Mouse (Mus musculus): Measurements from ENCODE around the gene Mmp24.
A peak's percentile ranks its signal among the peaks of the same experiment; 100 is the strongest.
"Not testable (repeated sequence)": the region's sequence is repeated elsewhere in the genome, so short reads cannot be mapped to it uniquely, and the experiment has no call there.

Mmp24 gene

DNA sequence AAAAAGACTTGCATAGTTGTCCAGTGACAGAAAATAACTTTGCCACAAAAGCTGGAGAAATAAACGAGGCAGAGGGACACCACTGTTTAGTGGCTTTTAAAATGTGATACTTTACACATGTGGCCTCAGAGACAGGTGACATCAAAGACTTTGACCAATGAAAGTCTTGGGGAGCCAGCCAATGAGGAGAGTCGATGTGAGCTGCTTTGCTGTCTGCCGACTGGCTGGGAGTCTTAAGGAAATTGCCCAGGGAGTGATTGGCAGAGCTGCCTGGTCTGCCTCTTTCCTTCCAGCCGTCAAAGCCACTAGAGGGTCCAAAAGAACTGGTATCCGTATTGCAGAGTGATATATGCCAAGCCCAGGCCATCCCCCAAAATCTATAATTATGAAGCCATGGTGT, 39.7 kb downstream of the Mmp24 start:
- DNase-seq (ENCODE audit: low read depth, low spot score) = no peak

DNA sequence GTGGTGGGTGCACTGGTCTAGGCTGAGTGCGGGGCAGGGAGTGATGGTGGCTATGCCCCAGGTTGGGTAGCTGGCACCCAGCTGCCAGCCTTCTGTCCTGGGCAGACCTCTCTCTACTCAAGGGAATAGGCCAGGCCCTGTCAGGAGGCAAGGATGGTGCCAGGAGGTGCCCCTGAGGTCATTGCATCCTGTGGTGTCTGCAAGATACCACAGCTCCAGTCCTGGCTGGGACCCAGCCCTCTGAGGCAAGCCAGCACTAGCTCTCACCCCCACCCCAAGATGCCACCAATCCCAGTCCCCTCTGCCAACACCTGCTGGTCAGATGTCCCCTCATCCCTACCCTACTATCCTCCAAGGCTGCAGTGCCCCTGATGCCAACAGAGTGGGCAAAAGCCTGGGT, 41.0 kb downstream of the Mmp24 start:
- no peak for DNase-seq (ENCODE audit: low read depth, low spot score)

DNA sequence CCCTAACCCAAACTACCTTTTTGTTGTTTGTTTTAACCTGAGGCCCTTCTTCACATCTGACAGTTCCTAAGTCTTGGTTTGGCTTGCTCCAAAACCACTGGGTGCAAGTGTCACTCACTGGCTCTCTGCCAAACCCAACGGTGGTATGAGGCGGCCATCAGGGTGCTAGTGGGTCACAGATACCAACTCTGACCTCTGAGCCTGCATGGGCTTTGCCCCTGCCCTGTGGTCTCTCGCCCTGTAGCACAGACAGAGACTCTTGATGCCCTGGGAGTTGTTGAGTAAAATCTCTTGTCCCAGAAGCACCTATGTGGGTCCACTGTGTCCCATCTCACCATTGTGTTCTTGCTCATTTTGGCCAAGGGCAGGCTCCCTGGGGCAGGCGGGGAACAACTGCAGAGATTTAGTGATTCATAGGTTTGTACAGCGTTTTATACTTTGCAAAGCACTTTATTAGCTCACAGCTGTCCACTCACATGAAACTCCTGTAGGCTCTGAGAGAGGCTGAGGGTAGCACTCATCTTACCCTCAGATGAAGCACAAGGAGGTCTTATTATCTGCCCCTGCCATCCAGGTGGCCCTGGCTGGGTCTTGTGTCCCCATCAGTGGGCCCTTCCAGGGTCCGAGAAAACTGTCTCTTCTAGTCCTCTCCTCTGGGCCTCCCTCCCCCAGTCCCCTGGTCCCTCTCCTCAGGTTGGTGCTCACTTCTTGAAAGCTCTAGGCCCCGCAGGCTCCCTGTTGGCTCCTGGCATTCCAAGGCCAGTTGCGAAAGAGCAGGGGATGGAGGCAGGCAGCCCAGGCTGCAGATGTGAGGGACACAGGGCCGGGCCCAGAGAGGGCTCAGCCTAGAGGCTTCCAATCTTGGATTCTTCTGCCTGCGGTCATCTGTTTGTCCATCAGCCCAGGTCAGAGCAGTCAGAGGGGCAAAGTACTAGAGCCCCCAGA, 42.4 kb downstream of the Mmp24 start:
- DNase-seq (ENCODE audit: low read depth, low spot score) = no peak

DNA sequence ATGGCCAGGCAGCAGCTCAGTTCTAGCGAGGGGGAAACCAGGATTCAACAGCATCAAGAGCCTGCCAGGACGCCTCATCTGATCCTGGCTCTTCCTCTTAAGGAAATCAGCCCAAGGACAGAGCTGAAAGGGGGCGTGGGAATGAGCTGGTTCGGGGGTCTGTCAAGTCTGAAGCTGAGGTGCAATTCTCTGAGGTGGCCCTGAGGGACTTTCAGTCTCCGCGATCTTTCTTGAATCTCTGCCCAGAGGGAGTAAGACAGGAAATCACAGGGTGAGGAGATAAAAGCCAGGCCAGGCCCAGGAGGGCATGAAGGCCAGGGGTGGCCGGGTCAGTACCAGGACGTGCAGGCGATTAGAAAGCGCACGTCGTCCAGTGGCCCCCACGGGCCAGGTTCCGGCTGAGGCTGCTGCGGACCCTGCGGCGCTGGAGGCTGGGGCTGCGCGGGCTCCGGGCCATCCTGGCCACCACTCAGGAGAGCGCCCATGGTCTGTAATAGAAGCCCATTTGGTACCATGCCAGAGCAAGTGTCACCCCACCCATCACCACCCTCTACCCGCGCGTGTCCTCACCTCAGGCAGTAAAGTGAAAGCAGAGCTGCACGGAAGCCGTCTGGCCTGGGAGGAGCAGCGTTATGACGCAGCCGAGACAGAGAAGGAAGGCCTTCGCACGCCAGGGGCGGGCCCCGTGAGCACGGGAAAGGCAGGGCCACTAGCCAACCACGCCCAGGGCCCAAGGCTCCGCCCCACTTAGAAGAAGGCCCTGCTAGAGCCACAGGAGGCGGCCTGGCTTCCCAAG, 43.7 kb downstream of the Mmp24 start:
- peak; percentile 87 for DNase-seq (ENCODE audit: low read depth, low spot score)

DNA sequence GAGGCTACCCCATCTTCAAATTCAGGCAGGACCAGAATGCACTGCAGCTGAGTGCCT, 44.1 kb downstream of the Mmp24 start, which contains the start of gene BC029722:
BC029722 (minus strand) TSS at position 35 of the 57 bp plus-strand sequence.
- DNase-seq (ENCODE audit: low read depth, low spot score) = no peak

DNA sequence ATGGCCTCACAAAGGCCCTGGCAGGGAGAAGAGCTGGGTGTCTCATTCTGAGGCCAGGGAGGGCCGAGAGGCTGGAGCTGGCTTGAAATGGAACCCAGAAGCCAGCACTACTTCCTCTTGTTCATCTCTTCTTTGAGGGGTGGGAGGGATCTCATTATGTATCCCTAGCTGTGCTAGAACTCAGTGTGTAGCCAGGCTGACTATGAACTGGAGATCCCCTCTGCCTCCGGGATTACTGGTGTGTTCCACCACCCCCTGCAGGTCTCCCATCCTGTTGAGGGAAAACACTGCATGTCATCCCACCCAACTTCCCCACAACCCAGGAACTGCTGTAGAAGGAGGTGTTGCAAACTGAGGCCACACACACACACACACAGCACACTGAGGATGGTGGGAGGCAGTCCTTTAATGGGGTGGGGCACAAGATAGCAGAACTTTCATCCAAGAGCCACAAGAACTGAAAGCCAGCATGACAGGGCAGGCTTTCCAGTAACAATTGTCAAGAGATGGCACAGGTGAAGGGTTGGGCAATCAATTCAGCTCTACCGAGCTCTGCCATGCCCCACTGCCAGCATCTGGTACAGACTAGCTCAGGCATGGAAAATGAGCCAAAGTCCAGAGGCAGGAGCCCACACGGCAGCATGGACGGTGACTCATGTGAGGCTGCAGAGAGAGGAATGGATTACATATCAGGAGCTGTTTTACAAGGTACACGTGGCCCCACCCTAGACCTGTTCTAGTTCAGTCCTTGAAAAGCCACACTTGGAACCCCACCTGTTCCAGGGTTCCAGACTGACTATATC, 44.5 kb downstream of the Mmp24 start:
- DNase-seq (ENCODE audit: low read depth, low spot score) = no peak

DNA sequence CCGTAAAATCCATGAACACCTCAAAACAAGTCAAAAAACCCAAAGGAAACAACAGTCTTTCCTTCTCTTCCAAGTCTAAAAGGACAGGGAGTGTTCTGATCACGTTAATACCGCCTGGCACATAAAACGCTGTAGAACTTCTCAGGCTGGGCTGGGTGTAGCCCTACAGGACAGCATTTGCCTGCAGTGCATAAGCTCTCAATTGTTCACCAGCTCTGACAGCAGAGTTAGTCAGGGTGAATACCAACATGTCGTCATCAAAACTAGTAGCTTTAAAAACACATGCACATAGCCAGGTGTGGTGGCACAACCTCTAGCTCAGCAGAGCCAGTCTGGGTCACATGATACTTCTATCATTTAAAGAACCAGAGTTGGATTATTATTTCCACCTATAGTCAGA, 45.6 kb downstream of the Mmp24 start:
- no peak for DNase-seq (ENCODE audit: low read depth, low spot score)

DNA sequence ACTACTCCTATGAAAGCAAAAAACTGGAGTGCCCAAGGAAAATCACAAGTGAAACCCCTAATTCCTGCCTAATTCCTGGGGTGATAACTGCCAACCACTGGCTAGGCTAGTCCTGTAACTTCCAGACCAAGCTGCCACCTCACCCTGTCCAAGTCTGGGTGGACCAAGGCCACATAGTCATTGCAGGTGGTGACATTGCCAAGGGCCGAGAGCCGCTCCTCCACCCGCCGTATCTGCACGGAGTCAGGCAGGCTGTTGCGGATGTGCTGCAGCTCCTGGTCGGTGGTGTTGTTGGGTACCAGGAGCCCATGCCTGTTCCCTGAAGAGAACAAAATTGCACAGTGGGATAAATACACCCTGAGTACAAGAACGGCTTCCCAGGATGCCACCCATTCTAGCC, 48.6 kb downstream of the Mmp24 start:
- no peak for DNase-seq (ENCODE audit: low read depth, low spot score)

DNA sequence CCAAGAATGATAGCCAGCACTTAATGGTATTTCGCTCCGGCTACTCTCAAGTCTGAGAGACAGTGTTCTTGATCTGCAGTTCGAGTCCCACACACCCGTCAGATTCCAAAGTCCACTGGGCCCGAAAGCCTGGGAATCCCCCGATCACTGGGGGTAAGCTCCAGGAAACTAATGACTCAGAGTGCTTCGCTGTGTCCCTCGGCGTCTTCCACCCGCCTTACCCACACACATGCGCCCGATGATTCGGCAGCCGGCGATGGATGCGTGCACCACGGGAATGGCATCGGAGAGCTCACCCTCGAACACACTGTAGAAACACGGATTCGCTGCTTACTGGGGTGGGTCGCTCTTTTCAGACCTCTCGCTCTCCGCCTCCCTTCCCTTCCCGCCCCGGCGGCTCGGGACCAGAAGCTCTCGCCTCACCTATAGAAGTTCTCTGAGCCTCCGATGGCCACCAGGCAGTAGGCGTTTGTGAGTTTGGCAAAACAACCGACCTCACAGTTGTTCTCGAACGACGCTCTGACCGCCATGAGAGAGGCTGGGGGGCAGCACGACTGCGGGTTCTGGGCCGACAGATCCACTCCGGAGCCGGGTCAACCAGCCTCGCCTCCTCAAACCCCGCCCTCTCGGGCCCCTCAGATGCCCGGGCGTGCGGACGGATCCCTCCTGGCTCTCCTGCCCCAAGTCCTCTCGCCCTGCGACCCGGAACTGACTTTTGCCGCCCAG, 50.9 kb downstream of the Mmp24 start:
- DNase-seq (ENCODE audit: low read depth, low spot score) = no peak

DNA sequence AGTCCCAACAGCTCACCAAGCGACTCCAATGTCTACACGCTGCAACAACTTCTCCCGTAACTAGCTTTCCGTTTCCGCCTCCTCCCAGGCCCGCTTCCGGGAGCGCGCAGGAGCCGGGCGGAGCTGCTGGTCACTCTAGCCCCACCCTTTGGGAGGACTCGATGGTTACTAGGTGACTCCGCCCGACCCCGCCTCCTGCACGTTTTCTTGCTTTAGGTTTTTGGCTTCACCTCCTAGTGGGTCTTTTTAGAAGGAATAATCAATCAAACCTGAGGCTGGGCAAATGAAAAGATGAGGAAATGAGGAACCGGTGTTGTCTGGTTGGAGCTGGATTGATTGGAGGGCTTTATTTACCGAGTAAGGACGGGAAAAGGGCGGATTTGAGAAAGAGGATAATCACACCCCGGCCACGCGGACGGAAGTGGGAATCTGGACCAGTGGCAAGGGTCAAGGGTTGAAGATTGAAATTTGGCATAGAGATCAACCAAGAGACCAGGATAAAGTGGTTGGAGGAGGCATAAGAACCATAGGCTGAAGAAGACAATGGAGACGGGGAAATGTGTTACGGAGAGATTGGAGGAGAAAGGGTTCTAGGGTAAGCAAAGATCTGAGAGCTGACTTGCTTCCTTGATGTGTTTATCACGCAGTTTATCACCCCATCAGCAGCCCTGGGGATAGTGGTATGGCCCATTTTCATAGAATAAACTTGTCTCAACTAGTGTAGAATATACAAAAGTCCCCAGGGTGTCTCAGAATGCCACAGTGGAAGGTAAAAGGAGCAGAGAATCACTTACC, 51.7 kb downstream of the Mmp24 start, which contains the start of gene Eif6:
Eif6 (minus strand) TSS at position 296 of the 795 bp plus-strand sequence.
- DNase-seq (ENCODE audit: low read depth, low spot score) = peak; percentile 83

DNA sequence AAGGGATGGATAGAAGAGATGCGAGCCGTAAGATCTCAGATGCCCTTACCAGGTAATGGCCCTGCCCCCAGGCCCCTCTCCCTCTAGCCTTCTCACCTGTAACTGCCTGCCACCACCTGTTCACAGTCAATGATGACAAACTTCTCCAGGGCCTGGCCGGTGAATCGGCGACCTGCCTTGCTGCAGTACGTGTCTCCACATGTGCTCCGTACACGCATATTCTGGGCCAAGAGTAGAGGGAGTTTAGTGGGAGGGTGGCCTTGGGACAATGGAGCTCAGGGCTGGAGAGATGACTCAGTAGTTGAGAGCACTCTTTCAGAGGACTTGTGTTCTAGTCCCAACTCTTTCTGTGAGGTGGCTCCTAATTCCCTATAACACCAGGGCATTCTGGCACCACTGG, 55.7 kb downstream of the Mmp24 start:
- DNase-seq (ENCODE audit: low read depth, low spot score) = no peak

DNA sequence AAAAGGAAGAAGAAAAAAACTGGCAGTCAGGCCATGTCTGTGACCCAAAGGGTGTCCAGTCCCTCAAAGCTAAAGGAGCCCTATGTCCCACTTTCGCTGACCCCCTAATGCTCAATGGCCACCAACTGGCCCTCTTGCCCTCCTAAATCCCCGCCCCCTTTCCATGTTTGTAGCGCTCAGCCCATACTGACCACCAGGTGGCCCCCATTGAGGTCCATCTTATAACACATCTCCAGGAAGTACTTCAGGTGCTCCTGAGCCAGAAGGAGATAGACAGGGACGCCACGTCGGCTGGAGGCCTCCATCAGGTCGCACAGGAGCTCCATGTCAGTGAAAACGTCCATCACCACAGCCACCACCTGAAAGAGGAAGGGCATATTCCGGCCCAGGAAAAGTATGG, 56.2 kb downstream of the Mmp24 start:
- no peak for DNase-seq (ENCODE audit: low read depth, low spot score)

DNA sequence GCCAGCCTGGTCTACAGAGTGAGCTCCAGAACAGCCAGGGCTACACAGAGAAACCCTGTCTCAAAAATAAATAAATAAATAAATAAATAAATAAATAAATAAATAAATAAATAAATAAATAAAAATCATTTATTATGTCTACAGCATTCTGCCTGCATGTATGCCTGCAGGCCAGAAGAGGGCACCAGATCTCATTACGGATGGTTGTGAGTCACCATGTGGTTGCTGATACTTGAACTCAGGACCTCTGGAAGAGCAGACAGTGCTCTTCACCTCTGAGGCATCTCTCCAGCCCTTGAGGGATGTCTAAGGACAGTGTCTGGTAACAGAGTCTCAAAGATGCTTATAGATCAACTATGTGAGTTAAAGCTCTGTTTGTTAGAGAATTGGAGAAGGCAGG, 56.9 kb downstream of the Mmp24 start:
- not testable (repeated sequence) for DNase-seq (ENCODE audit: low read depth, low spot score)

DNA sequence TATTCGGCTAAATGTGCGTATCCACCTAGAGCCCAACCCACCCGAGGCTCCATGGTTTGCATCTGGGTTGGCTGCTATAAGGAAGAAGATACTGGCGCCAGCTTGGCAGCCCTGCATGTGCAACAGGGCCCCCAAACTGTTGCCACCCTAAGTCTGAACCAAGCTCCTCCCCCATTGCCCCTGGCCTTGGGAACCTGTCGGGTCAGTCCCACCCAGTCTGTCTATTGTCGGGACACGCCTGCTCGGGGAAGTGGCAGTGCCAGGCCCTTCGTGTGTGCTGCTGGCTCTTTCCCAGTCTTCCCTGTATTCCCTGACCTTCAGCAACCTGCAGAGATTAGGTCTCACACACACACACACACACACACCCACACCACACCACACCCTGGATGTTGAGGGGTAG, 59.6 kb downstream of the Mmp24 start, which contains the start of gene Fam83c:
Fam83c (minus strand) TSS at position 123 of the 400 bp plus-strand sequence.
- DNase-seq (ENCODE audit: low read depth, low spot score) = no peak

DNA sequence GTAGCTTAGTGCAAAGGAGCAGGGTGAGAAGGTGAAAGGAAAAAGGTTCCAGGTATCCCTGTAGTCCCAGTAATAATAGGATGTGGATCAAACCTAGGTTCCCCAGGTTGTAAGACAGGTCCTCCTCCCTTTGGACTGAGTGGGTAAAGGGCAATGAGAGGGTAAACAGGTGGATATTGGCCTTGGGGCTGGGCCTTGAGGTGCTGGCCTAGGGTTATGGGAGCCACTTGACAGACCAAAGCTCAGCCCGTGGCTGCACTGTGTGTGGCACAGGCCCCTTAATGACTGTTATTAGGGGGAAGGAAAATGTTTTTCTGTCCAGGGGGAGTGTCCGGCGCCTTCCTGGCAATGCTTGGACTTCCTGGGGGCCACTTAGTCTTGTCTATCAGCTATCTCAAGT, 62.8 kb downstream of the Mmp24 start:
- DNase-seq (ENCODE audit: low read depth, low spot score) = no peak

DNA sequence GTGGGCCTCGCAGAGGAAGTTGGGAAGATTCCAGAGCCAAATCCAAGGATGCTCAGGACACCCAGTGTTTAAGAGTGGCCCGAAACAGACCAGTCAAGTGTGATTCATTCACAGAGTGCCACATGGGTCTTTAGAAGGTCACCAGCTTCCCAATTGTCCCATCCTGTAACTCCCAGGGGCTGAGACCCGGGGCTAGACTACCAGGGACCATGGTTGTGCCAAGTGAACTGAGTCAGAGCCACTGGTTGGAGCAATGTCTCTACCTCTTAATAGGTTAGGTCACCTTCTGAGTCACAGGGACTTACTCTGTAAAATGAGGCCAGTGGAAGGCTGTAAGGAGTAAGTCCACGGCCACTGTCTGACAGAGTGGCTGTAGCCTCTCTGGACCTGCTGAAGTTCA, 63.8 kb downstream of the Mmp24 start:
- DNase-seq (ENCODE audit: low read depth, low spot score) = no peak

DNA sequence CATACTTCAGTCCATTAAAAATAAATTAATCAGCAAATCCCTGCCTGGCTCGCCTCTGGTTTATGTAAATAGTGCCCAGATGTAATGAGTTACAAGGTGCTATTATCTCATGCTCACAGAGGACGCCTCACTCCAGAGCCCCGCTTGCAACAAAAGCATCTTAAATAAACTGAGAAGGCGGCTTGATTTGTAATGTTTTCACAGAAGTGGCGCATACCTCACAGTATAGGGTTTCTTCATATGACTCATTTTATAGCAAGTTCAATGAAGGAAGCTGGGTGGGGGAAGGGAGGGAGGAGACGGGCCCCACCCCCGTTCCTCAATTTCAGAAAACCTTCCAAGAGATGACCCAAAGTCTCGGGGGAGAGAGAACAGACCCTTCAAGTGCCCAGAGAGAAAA, 71.8 kb downstream of the Mmp24 start:
- no peak for DNase-seq (ENCODE audit: low read depth, low spot score)

DNA sequence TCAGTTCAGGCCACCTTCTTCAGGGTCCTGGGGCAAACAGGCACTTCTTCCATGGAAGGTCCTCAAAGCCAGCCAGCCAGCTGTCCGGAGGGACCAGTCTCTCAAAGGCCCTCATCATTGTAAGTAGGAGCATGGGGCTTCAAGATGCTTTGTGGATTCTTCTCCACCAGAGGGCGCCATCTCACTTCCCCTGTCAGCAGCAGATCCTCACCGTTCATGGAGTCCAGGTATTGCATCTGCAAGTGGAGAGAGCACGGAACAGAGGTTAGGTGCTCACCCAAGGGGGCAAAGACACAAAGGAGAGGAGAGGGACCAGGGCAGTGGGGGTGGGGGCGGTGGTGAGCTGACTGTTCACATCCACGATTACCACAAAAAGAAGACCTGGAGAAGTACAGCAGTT, 73.1 kb downstream of the Mmp24 start:
- DNase-seq (ENCODE audit: low read depth, low spot score) = peak; percentile 66

DNA sequence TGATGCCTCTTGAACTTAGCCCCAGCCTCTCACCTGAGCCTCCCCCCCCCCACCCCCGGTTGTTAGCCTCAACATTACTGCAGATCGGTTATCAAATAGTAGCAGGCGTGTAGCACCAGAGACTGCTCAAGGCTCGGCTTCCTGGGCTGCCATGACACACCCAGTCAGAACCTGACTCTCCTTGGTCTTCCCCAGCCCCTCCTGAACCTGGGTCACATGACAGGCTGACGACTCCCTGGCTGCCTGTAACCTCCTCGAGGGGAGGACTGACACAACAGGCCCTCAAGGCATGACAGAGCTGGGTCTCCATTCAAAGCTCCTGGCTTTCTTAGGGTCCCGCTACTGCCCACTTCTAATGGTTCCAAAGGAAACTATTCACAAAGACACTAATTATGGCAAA, 74.3 kb downstream of the Mmp24 start:
- no peak for DNase-seq (ENCODE audit: low read depth, low spot score)

DNA sequence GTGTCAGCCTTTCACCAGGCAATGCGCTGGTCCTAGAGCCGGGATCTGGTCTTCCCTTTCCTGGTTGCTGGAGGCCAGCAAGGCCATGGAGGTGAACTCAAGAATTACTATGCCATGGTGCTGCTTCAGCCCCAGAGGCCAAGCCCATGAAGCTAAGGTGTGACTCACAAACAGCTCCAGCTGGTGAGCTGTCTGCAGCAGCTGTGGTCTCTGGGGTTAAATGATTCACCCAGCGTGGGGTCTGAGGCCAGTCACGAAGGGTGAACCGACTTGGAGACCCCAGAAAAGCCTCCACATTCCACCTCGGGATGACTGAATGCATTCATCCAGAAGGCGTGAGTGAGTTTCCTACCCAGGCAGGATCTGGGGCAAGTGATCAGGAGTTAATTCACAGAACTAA, 75.0 kb downstream of the Mmp24 start:
- no peak for DNase-seq (ENCODE audit: low read depth, low spot score)

DNA sequence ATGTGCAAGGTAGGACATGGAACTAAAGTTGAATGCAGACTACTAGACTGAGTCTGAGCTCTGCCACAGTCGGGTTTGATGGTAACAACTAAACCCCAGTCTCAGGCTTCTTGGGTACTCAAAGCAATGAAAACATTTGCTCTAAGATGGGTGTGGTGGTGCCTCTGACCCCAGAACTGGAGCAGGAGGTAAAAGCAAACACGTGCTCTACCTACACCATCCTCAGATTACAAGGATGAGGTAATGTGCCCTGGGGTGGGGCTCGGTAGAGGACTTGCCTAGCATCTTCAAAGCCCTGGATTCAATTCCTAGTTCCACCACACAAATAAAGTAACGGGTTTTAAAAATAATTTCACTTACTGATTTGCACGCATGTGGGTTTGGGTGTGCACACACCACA, 77.4 kb downstream of the Mmp24 start:
- DNase-seq (ENCODE audit: low read depth, low spot score) = no peak

Data from WW6 (cell line).